Mouse (Mus musculus) left cerebral cortex, adult 2 months (tissue): ENCODE data around the gene Tradd. TPM values are rescaled to one million over a fixed set of nuclear protein-coding genes. Genes with fewer than 3 reads are reported as not detected.

ENCODE experiments used
- DNase-seq, 2 experiments: peaks; one replicate each; pipeline ENCODE4 v3.0.0; 2021 to 2022; ENCODE audit warnings: low spot score in 2 of 2, mixed read lengths in 1 of 2; ENCODE audit errors: extremely low spot score in 1 of 2
- H3K27ac ChIP-seq: fragments of 200-600 bp; 2 replicates; pipeline ENCODE4 v1.8.1; 2022
- H3K4me3 ChIP-seq: fragments of 200-600 bp; 2 replicates; pipeline ENCODE4 v1.8.1; 2022
- CTCF ChIP-seq: fragments of 200-600 bp; IDR thresholded peaks from 2 replicates; pipeline ENCODE4 v1.8.1; 2022; ENCODE audit warnings: antibody characterized with exemption, mild to moderate bottlenecking, moderate library complexity
- intact Hi-C: fragments of 180-260 bp; cut with DNase I; formaldehyde crosslinking; loops from one replicate; pipeline ENCODE4 v1.15.1; 2025
- microRNA-seq, 2 experiments: library from miRNA; unstranded; fragments of <30 nt; microRNA quantifications; one replicate each; pipeline ENCODE4 v1.2.0; 2021
- total RNA-seq, 2 experiments: library from RNA; stranded (reverse); gene quantifications; 2 replicates each; pipeline ENCODE4 v1.2.3; 2021

Tradd gene
- total RNA-seq, 2 experiments from 2014 or later, result 8.0 TPM

DNA sequence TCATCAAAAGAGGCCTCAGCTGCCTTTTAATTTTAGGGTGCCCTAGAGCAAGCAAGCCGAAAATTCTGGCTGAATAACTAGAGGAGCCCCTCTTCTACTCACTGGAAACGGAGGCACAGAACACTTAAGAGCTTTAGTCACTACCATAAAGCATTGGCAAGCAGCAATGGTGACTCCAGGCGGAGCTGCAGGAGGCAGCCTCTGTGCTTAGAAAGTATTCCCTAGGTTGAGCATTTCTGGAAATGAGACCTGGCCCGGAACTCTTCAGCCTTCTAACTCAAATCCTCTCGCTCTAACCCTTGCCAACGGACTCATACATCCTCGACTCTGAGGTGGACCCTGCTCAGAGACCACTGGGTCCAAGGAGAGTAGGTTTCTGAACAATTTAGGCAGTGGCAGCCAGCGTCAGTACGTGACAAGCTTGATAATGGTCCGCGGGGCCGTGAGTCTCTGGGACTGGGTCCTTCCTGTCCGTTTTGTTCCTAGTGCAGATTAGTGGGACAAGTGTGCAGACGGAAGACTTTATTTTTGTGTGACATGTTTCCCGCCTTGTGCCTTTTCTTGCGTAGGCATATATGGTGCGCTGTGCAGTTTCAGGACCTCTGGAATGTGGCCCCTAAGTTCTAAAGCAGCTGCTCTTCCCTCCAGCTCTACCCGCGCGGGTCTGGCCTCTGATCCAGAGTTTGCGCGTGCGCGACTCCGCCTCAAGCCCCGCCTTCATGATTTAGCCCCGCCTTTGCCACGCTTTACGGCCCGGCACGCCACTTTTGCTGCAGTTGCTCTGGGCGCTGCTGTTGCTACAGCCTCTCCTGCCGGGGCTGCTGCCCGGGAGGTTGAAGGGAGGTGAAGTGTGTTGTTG is 39.8 kb downstream of the Tradd start, which contains the start of gene D230025D16Rik:
Gene D230025D16Rik (plus strand): TSS at position 733 of the 859 bp plus-strand sequence.
- intact Hi-C loops, result loop anchor here (5.0 kb wide), 1 partner anchor 52 kb away; the partner anchor contains the start of gene Cbfb
- no peak for TF ChIP-seq CTCF
- Histone ChIP-seq H3K27ac (peak within 1 kb of the TSS; percentile 83), H3K4me3 (peak within 1 kb of the TSS; percentile 93)
- peak; percentile 94 to 95 for DNase-seq

DNA sequence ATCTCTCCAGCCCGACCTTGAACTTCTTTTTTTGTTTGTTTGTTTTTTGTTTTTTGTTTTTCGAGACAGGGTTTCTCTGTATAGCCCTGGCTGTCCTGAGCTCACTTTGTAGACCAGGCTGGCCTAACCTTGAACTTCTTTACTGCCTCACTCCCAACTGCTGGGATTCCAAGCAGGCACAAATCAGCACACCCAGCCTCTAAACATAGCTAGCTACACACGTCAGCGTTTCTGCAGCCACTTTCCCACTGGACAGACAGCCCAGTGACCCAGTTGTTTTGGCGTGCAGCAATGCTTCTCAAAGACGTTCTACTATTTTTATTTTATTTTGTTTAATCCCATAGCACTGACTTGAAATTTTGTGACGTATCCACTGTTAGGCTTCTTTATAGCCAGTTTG is 40.6 kb downstream of the Tradd start:
- peak overlapping the region; percentile 71; the same call in 1 of the 2 replicates for H3K27ac ChIP-seq
- TF ChIP-seq CTCF, result no peak
- intact Hi-C loops, result loop anchor here (5.0 kb wide), 1 partner anchor 52 kb away; the partner anchor contains the start of gene Cbfb

DNA sequence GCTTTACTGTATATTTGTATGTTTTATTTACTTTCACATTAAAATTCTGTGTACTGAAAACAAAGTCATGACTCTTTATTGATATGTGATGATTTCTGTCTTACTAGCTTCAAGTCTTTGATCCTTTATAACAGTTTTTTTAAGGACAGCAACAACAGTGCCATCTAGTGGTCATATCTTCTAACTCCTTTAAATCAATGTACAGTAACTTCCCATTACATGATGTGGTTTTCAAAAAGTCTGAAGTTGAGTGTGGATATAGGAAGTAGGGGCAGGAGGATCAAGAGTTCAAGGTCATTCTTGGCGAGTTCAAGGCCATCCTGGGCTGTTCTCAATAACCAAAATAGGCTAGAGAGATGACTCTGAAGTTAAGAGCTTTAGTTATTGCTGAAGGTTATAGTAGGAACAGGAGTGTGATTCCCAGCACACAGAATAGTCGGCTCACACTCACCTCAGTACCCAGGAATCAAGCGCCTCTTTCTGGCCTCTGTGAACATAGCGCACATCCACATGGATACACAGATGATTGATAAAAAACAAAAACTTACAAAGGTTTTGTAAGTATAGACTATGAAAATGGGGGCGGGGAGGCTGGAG is 46.4 kb downstream of the Tradd start:
- DNase-seq, result no peak
- TF ChIP-seq CTCF, result peak; percentile 86

More for the DNA sequence above, 40.6 kb downstream of the Tradd start:
- DNase-seq, result no peak
- H3K4me3 ChIP-seq, result no peak overlapping the region

DNA sequence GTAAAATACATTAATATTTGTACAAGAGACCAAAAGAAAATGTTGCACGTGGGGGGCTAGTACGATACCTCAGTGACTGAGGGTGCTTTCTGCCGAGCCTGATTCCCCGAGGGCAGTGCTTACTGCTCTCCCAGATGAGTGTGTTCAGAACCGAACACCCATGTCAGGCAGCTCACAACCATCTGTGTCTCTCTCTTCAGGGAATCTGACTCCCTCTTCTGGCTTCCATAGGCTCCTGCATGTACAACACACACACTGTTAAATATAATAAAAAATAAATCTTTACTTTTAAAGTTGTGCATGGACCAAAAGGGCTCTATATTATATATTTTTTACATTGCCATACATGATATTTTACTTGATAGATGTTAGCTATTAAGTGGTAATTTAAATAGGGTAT is 50.3 kb downstream of the Tradd start:
- intact Hi-C loops, result no loop called here

More for the DNA sequence above, 46.4 kb downstream of the Tradd start:
- intact Hi-C loops, result loop anchor here (1.0 to 2.0 kb wide), 3 partner anchors 79 to 563 kb away; no protein-coding TSS in a partner anchor
- Histone ChIP-seq H3K27ac (no peak overlapping the region), H3K4me3 (no peak overlapping the region)

DNA sequence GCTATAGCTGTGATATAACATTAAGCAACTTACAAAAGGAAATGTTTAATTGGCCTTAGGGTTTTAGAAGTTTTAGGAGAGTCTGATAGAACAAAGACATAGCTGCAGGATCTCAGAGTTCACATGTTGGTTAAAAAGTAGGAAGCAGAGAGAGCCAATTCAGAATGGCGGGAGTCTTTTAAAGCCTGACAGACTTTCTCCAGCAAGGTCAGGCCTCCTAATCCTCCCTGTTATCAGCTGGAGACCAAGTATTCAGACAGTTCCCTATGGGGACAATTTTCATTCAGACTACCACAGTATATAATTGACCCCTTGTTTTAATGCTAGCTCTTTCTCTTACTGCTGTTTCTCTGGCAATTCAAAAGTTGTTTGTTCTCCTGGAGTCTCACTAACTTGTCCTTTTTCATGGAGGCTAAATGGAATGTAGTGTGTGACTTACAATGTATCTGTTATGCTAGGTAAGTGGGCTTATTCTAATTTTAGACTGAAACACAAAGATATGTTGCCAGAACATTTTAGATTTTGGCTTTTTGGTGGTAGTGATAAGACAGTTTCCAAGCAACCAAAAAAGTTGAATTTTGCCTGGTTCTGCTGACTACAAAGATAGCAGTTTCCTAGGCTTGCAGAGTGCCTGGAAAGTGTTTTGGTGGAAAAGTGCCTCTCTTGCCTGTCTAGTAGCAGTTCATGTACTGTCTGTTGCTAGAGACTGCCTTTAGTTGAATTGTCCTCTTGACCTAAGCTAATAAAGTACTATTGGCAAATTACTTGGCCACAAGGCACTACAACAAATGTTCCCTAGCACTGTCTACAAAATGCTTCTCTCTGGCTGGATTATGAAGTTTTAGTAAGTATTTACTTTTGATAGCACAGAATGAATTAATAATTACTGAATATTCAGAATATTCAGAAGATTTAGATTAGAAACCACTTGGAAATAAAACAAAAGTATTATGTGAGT is 55.0 kb downstream of the Tradd start:
- no peak for TF ChIP-seq CTCF
- no peak for DNase-seq
- H3K4me3 ChIP-seq, result no peak overlapping the region
- no peak overlapping the region for H3K27ac ChIP-seq
- intact Hi-C loops, result no loop called here

More for the DNA sequence above, 50.3 kb downstream of the Tradd start:
- no peak overlapping the region for H3K4me3 ChIP-seq
- DNase-seq, result no peak
- H3K27ac ChIP-seq, result no peak overlapping the region
- peak; percentile 8 for TF ChIP-seq CTCF

Small RNA genes lying within 50 kb of the gene (microRNA-seq; reads per million reads assigned to microRNA genes)
- gene Gm27320 (0 reads per million in 2 experiments), gene Mir328 (14,844 to 17,063 reads per million in 2 experiments)

Other genes with a start within 250 kb of the Tradd start
- gene Ces3a, start 216.0 kb downstream of the Tradd start, total RNA-seq, result not detected
- gene Ces3b, start 180.9 kb downstream of the Tradd start, total RNA-seq, result not detected
- gene Ces4a, start 132.8 kb downstream of the Tradd start, total RNA-seq, result not detected
- 10 to 100 TPM; 20.7 to 22.3 TPM for gene Cbfb, start 93.9 kb downstream of the Tradd start, total RNA-seq
- gene D230025D16Rik, start 39.5 kb downstream of the Tradd start, total RNA-seq, result 10 to 100 TPM; 37.9 to 38.3 TPM
- 1 to 10 TPM; 2.1 to 2.8 TPM for gene B3gnt9, start 9.5 kb downstream of the Tradd start, total RNA-seq
- 1 to 10 TPM in 1 of 2 experiments, under 1 TPM in 1; 1.00 to 1.1 TPM for gene Fbxl8, start within 50 bp of the Tradd start, total RNA-seq
- gene Hsf4, start 5.2 kb upstream of the Tradd start, total RNA-seq, result 10 to 100 TPM; 17.2 to 17.5 TPM
- 10 to 100 TPM in 1 of 2 experiments, 1 to 10 TPM in 1; 8.9 to 10.4 TPM for gene Nol3, start 11.5 kb upstream of the Tradd start, total RNA-seq
- gene 4931428F04Rik, start 25.3 kb upstream of the Tradd start, total RNA-seq, result 10 to 100 TPM; 28.0 to 30.0 TPM
- gene Exoc3l, start 31.5 kb upstream of the Tradd start, total RNA-seq, result 1 to 10 TPM; 1.1 to 2.2 TPM
- 10 to 100 TPM; 36.4 to 39.3 TPM for gene E2f4, start 33.1 kb upstream of the Tradd start, total RNA-seq
- 1 to 10 TPM; 1.4 to 1.9 TPM for gene Elmo3, start 41.0 kb upstream of the Tradd start, total RNA-seq
- 1 to 10 TPM; 6.6 to 6.8 TPM for gene Lrrc29, start 61.7 kb upstream of the Tradd start, total RNA-seq
- 10 to 100 TPM; 35.4 to 40.1 TPM for gene Tmem208, start 61.7 kb upstream of the Tradd start, total RNA-seq
- gene Fhod1, start 83.3 kb upstream of the Tradd start, total RNA-seq, result 1 to 10 TPM; 3.5 to 3.7 TPM
- gene Slc9a5, start 84.2 kb upstream of the Tradd start, total RNA-seq, result 10 to 100 TPM; 41.9 to 42.5 TPM
- gene Plekhg4, start 108.7 kb upstream of the Tradd start, total RNA-seq, result 1 to 10 TPM; 3.7 to 4.5 TPM
- gene Kctd19, start 148.9 kb upstream of the Tradd start, total RNA-seq, result not detected
- under 1 TPM in 1 of 2 experiments, not detected in 1; 0.27 TPM for gene Lrrc36, start 149.0 kb upstream of the Tradd start, total RNA-seq
- 10 to 100 TPM; 36.1 to 42.5 TPM for gene Tppp3, start 206.9 kb upstream of the Tradd start, total RNA-seq
- gene Zdhhc1, start 232.3 kb upstream of the Tradd start, total RNA-seq, result 10 to 100 TPM; 43.0 to 48.7 TPM